Mouse (Mus musculus): ENCODE measurements around the gene Wnk4.
"Not testable (repeated sequence)": the region's sequence is repeated elsewhere in the genome, so short reads cannot be mapped to it uniquely, and the experiment has no call there.

Wnk4 gene

DNA sequence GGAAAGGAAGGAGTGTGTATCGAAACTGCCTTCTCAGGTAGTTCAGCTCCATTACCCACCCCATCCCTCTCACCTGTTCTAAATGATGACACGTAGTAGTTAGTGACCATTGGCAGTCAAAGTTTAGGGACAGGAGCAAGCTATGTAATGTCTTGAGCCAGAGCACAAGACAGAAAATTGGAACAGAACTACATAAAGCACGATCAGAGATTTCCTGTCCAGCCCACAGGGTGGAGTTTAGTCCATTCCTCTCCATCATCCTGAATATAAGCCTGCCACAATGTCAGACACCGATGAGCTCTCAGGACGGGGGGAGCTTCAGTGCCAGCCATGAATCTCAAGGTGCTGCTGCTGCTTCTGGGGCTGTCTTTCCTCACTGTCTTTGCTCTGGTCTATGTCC lies 64.4 kb downstream of the Wnk4 start, which contains the start of gene Aoc2:
TSS of gene Aoc2 (plus strand) at position 301 of the 400 bp plus-strand sequence.
- DNase-seq = no peak

DNA sequence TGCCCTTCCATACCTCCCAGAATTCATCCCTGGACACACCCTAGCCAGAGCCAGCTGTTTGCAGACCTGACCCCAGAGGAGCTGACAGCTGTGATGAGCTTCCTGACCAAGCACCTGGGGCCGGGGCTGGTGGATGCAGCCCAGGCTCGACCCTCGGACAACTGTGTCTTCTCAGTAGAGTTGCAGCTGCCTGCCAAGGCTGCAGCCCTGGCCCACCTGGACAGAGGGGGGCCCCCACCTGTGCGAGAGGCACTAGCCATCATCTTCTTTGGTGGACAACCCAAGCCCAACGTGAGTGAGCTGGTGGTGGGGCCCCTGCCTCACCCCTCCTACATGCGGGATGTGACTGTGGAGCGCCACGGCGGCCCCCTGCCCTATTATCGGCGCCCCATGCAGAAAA lies 64.8 kb downstream of the Wnk4 start:
- DNase-seq = not testable (repeated sequence)

GRCm38 (mm10) chr11:101326147-101326546 lies 65.8 kb downstream of the Wnk4 start:
- DNase-seq = no peak

All from retina, postnatal 1 day (tissue).